Mouse (Mus musculus): ENCODE measurements around the gene Rasl12.

Rasl12 gene

GRCm38 (mm10) chr9:65398279-65398678 is at the start of gene Rasl12:
Gene Rasl12 (plus strand): TSS chr9:65398506.
- DNase-seq (ENCODE audit: extremely low spot score, low spot score) = peak; percentile 80

DNA sequence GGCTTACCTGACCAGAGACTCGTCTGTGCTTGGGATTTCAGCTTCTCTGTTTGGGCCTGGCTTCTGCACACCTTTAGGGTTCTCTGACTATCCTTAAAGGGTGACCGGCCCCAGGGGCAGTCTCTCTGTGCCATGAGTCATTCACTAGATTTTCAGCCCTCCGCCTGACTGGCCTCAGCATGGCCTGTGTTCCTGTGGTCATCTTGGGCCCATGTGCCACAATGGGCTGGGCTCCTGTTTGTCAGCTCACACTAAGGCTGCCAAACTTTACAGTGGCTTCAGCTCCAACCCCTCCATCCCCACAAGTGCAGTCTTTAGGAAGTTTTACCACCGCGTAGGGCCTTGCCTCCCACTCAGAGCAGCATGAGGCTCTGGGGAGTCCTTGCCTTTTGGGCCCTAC is 45.1 kb upstream of the Rasl12 start:
- DNase-seq (ENCODE audit: extremely low spot score, low spot score) = no peak

- DNase-seq (ENCODE audit: extremely low spot score, low spot score) = no peak
Measured at GRCm38 (mm10) chr9:65356561-65356960, 41.7 kb upstream of the Rasl12 start.

DNA sequence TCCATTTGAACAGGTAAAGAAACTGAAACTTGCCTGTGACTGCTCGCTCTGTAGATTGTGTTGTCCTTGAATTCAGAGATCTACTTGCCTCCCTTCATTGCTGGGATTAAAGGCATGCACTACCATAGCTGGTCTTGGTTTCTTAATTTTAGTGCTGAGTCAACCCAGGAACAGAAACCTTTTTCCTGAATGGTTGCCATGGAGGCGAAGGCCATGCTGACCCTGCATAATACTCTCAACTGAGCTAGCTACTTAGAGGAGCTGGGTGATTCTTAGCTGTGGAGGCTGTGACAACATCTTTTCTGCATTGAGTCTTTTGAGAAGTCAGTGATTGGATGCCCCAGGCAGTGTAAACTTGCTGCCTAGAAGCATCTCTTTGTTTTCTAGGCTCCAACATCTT is 41.3 kb upstream of the Rasl12 start:
- no peak for DNase-seq (ENCODE audit: extremely low spot score, low spot score)

- no peak for DNase-seq (ENCODE audit: extremely low spot score, low spot score)
Measured at GRCm38 (mm10) chr9:65358956-65359480, 39.3 kb upstream of the Rasl12 start.

- no peak for DNase-seq (ENCODE audit: extremely low spot score, low spot score)
Measured at GRCm38 (mm10) chr9:65360641-65361448, 37.5 kb upstream of the Rasl12 start, which contains the start of gene Ubap1l. Gene Ubap1l (plus strand): TSS chr9:65361041.

GRCm38 (mm10) chr9:65363684-65364083 is 34.6 kb upstream of the Rasl12 start:
- no peak for DNase-seq (ENCODE audit: extremely low spot score, low spot score)

- no peak for DNase-seq (ENCODE audit: extremely low spot score, low spot score)
Measured at GRCm38 (mm10) chr9:65365721-65366120, 32.6 kb upstream of the Rasl12 start.

DNA sequence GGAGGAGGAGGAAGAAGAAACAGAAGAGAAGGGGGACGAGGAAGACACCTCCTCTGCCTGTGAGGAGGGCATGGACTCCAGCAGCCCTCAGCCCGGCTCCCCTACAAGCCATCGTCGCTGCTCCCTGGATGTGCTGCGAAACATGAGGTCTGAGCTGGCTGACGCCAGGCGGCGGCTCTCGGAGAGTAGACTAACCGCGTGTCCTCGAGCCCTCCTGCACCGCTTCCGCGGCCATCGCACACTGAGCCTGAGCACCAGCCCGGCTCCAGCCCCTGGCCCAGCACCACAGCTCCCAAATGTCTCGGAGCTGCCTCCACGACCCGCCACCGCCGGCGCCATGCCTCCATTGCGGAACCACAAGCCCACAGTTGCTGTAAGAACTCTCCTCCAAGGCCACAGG is 26.6 kb upstream of the Rasl12 start:
- DNase-seq (ENCODE audit: extremely low spot score, low spot score) = no peak

DNA sequence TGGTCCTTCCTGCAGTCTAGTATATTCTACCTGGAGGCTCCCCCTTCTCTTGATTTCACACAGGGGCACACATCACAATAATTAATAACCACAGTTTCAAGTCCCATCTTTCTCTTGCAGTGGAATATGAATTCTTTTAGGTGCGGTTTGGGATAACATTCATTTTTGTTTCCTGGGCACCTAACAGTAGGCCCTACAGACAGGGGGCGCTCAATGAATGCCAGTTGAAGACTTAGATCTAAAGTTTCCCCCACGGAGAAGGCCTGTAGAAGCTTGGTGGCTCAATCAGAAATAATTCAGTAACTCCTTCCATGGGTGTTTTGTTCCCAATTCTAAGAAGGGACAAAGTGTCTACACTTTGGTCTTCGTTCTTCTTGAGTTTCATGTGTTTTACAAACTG is 25.9 kb upstream of the Rasl12 start:
- DNase-seq (ENCODE audit: extremely low spot score, low spot score) = no peak

- no peak for DNase-seq (ENCODE audit: extremely low spot score, low spot score)
Measured at GRCm38 (mm10) chr9:65374468-65375162, 23.7 kb upstream of the Rasl12 start.

- no peak for DNase-seq (ENCODE audit: extremely low spot score, low spot score)
Measured at GRCm38 (mm10) chr9:65375163-65375934, 23.0 kb upstream of the Rasl12 start.

DNA sequence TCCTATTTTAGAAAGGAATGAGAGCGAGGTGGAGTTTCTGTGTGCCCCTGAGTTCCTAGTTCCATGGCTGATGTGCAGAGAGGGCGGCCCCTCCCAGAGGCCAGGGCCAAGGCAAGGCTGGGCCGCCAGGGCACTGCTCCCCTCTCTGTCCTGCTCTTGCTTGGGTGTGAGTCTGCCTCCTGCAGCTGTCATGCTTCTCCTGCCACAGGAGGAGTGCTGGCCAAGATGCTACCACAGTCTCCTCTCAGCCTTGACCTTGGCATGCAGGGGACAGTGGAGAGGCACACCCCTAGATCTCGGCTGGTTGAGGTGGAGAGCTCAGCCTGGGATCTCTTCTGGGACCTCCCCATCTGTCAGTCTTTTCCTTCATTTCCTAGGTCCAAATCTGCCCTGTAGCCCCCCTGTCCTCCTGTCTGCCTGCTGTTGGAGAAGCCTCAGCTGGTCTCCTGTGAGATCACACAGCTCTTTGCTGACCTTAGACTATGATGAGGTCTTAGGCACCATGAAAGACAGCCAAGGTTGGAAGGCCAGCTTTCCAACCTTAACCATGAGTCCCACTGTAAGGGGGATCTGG is 17.2 kb upstream of the Rasl12 start:
- no peak for DNase-seq (ENCODE audit: extremely low spot score, low spot score)

DNA sequence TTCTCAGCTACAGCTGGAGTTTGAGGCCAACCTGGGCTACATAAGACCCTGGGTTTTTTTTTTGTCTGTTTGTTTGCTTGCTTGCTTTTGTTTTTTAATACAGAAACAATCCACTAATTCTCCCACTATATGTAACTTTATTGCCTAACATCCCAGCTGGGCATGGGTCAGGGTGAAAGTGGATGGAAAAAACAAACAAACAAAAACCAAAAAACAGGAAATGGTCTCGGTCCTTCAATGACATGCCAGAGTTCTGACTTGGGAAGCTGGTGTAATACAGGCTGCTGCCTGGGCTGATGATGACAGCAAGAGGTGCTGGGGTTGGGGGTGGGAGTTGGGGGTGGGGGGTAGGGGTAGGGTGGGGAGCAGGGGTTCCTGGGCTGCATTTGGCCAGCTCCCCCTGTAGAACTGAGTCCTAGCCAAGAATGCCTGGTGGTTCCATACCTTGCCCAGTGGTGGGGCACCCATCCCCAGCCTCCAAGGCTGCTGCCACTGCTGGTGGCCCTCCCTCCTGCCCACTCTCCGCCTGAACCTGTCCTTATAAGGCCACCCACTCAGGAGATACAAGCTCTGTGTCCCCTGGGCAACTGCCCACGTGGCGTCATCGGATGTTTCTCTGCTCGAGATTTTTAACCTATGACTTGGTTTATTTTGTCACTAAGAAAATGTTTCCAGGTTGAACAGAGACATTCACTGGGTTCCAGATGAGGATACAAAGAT is 16.1 kb upstream of the Rasl12 start:
- DNase-seq (ENCODE audit: extremely low spot score, low spot score) = no peak

- no peak for DNase-seq (ENCODE audit: extremely low spot score, low spot score)
Measured at GRCm38 (mm10) chr9:65382751-65383097, 15.6 kb upstream of the Rasl12 start.

DNA sequence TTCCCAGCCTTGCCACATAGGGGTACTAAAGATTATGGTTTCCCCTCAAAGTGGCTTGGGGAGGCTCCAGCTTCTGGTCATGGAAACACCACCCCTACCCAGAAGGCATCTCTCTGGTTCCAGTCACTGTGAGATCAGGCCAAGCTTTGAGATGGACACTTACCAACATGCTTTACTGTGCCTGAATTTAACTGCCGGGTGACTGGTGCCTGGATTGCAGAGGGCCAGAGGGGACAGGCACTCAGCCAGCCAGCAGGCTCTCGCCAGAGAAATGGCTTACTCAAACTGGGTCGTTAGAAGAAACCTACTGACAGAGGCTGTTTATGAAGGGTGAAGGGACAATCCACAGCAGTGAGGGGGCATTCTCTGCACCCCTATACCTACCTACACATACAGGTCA is 14.0 kb upstream of the Rasl12 start:
- DNase-seq (ENCODE audit: extremely low spot score, low spot score) = no peak

DNA sequence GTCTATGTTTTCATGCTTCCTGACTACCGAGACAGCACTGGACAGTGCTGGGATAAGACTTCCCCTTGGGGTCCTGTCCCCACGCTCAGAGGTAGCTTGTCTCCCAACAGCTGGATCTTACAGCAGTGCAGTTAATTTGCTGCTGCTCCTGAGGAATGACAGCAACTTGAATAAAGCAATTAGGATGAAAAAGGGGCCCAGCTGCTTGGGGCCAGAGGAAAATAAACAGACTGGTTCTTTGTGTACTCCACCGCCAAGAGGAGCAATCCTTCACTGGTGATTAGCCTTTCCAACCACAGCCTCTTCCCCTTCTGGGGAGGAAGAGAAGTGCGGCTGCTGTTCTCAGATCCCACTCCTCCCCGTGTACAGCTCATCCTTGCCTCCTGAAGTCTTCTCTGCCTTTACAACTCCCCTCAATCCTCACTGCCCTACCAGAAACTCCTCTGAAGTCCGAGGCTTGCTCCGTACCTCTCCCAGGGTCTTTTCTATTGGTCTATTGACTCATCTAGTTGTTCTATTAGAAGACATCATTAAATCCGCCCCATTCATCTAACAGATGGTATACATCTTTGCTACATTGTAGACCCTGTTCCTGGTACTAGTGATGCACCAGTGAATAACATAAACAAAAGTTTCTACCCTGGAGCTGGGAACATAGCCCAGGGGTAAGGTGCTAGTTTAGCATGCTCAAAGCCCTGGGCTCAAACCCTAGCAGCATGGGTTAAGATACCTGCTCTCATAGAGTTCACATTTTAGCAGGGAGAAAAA is 11.7 kb upstream of the Rasl12 start:
- no peak for DNase-seq (ENCODE audit: extremely low spot score, low spot score)

- DNase-seq (ENCODE audit: extremely low spot score, low spot score) = peak; percentile 42
Measured at GRCm38 (mm10) chr9:65390752-65391612, 7.3 kb upstream of the Rasl12 start.

GRCm38 (mm10) chr9:65391613-65391964 is 6.7 kb upstream of the Rasl12 start, which contains the start of gene Kbtbd13:
Gene Kbtbd13 (minus strand): TSS chr9:65391652.
- DNase-seq (ENCODE audit: extremely low spot score, low spot score) = no peak

Data from neural tube, embryonic 10.5 days (tissue).